Mouse (Mus musculus): Measurements from ENCODE around the gene Bbs1. TPM values are rescaled to one million over a fixed set of nuclear protein-coding genes. Genes with fewer than 3 reads are reported as not detected.
A peak's percentile ranks its signal among the peaks of the same experiment; 100 is the strongest.
"Not testable (repeated sequence)": the region's sequence is repeated elsewhere in the genome, so short reads cannot be mapped to it uniquely, and the experiment has no call there.

Gene Bbs1
- polyA plus RNA-seq (2015; fragmentation: Nextera tagmentation; extraction: Ambion mirVana), result 9.6 and 9.7 TPM in 2 replicates

- H3K27ac ChIP-seq (ENCODE audit: low read length), result peak within 1 kb of the TSS; percentile 88
- H3K9ac ChIP-seq (ENCODE audit: low read depth, low read length), result peak within 1 kb of the TSS; percentile 68
- H3K9me3 ChIP-seq (replicated peaks; ENCODE audit: control insufficient read depth, low read length, poor library complexity, severe bottlenecking), result no peaks in the 10 kb centered on the region
- H3K27me3 ChIP-seq (ENCODE audit: control insufficient read depth, insufficient read depth, low read depth, low read length), result no peaks in the 10 kb centered on the region
- 6% methylated on average over 31 of the region's 31 CpGs for WGBS
- peak within 1 kb of the TSS; percentile 76 for H3K4me3 ChIP-seq (ENCODE audit: low read depth, low read length)
- peak within 1 kb of the TSS; percentile 92 for H3K4me2 ChIP-seq (ENCODE audit: low read length)
- H3K36me3 ChIP-seq (ENCODE audit: control insufficient read depth, insufficient read depth, low read length), result peaks cover 26% of the 10 kb centered on the region
- peaks cover 12% of the 10 kb centered on the region for H3K4me1 ChIP-seq (ENCODE audit: control insufficient read depth, insufficient read depth, low read length)
- ATAC-seq, result peak; percentile 69
Observed at GRCm38 (mm10) chr19:4905979-4906794, at the start of gene Bbs1. Gene Bbs1 (minus strand): TSS chr19:4906628.

- H3K4me2 ChIP-seq (ENCODE audit: low read length); H3K9ac ChIP-seq (ENCODE audit: low read depth, low read length); H3K36me3 ChIP-seq (ENCODE audit: control insufficient read depth, insufficient read depth, low read length); H3K4me1 ChIP-seq (ENCODE audit: control insufficient read depth, insufficient read depth, low read length); H3K9me3 ChIP-seq (replicated peaks; ENCODE audit: control insufficient read depth, low read length, poor library complexity, severe bottlenecking); H3K27ac ChIP-seq (ENCODE audit: low read length); H3K27me3 ChIP-seq (ENCODE audit: control insufficient read depth, insufficient read depth, low read depth, low read length); H3K4me3 ChIP-seq (ENCODE audit: low read depth, low read length); ATAC-seq: not testable (repeated sequence)
- WGBS, result 88% methylated on average over 9 of the region's 9 CpGs
Observed at GRCm38 (mm10) chr19:4948641-4949040, 42.2 kb upstream of the Bbs1 start.

- WGBS, result 47% methylated on average over 6 of the region's 6 CpGs
- H3K4me2 ChIP-seq (ENCODE audit: low read length), result no peak overlapping the region
- no peak for ATAC-seq
- H3K9me3 ChIP-seq (replicated peaks; ENCODE audit: control insufficient read depth, low read length, poor library complexity, severe bottlenecking), result no peaks in the 10 kb centered on the region
- peaks cover 11% of the 10 kb centered on the region for H3K4me1 ChIP-seq (ENCODE audit: control insufficient read depth, insufficient read depth, low read length)
- no peak overlapping the region for H3K27ac ChIP-seq (ENCODE audit: low read length)
- no peaks in the 10 kb centered on the region for H3K36me3 ChIP-seq (ENCODE audit: control insufficient read depth, insufficient read depth, low read length)
- H3K4me3 ChIP-seq (ENCODE audit: low read depth, low read length), result no peak overlapping the region
- no peaks in the 10 kb centered on the region for H3K27me3 ChIP-seq (ENCODE audit: control insufficient read depth, insufficient read depth, low read depth, low read length)
- no peak overlapping the region for H3K9ac ChIP-seq (ENCODE audit: low read depth, low read length)
Observed at GRCm38 (mm10) chr19:4945540-4945939, 39.1 kb upstream of the Bbs1 start.

GRCm38 (mm10) chr19:4943253-4943588 is 36.8 kb upstream of the Bbs1 start:
- H3K9me3 ChIP-seq (replicated peaks; ENCODE audit: control insufficient read depth, low read length, poor library complexity, severe bottlenecking), result no peaks in the 10 kb centered on the region
- no peaks in the 10 kb centered on the region for H3K27me3 ChIP-seq (ENCODE audit: control insufficient read depth, insufficient read depth, low read depth, low read length)
- ATAC-seq, result peak; percentile 74
- H3K36me3 ChIP-seq (ENCODE audit: control insufficient read depth, insufficient read depth, low read length), result no peaks in the 10 kb centered on the region
- WGBS, result 7% methylated on average over 13 of the region's 13 CpGs
- peak overlapping the region; percentile 70 for H3K4me3 ChIP-seq (ENCODE audit: low read depth, low read length)
- peak overlapping the region; percentile 68 for H3K4me2 ChIP-seq (ENCODE audit: low read length)
- peak overlapping the region; percentile 83 for H3K9ac ChIP-seq (ENCODE audit: low read depth, low read length)
- H3K4me1 ChIP-seq (ENCODE audit: control insufficient read depth, insufficient read depth, low read length), result peaks cover 11% of the 10 kb centered on the region
- H3K27ac ChIP-seq (ENCODE audit: low read length), result peak overlapping the region; percentile 82

- ATAC-seq, result peak; percentile 94
- Histone ChIP-seq H3K4me1 (ENCODE audit: control insufficient read depth, insufficient read depth, low read length) (peaks cover 11% of the 10 kb centered on the region), H3K27me3 (ENCODE audit: control insufficient read depth, insufficient read depth, low read depth, low read length) (no peaks in the 10 kb centered on the region), H3K4me2 (ENCODE audit: low read length) (peak within 1 kb of the TSS; percentile 68), H3K9ac (ENCODE audit: low read depth, low read length) (peak within 1 kb of the TSS; percentile 83), H3K27ac (ENCODE audit: low read length) (peak within 1 kb of the TSS; percentile 82), H3K4me3 (ENCODE audit: low read depth, low read length) (peak within 1 kb of the TSS; percentile 70), H3K9me3 (replicated peaks; ENCODE audit: control insufficient read depth, low read length, poor library complexity, severe bottlenecking) (no peaks in the 10 kb centered on the region), H3K36me3 (ENCODE audit: control insufficient read depth, insufficient read depth, low read length) (peaks cover 3% of the 10 kb centered on the region; the same call in 1 of the 2 replicates)
- WGBS, result under 1% methylated on average over 54 of the region's 55 CpGs
Observed at GRCm38 (mm10) chr19:4942551-4943252, 36.3 kb upstream of the Bbs1 start, which contains the start of gene Peli3. Gene Peli3 (minus strand): TSS chr19:4943127.

- 86% methylated on average over 17 of the region's 17 CpGs for WGBS
- Histone ChIP-seq H3K4me1 (ENCODE audit: control insufficient read depth, insufficient read depth, low read length) (peaks cover 9% of the 10 kb centered on the region), H3K9me3 (replicated peaks; ENCODE audit: control insufficient read depth, low read length, poor library complexity, severe bottlenecking) (no peaks in the 10 kb centered on the region), H3K36me3 (ENCODE audit: control insufficient read depth, insufficient read depth, low read length) (peaks cover 23% of the 10 kb centered on the region; the same call in 1 of the 2 replicates), H3K4me2 (ENCODE audit: low read length) (no peak overlapping the region), H3K27me3 (ENCODE audit: control insufficient read depth, insufficient read depth, low read depth, low read length) (no peaks in the 10 kb centered on the region), H3K27ac (ENCODE audit: low read length) (no peak overlapping the region), H3K4me3 (ENCODE audit: low read depth, low read length) (no peak overlapping the region), H3K9ac (ENCODE audit: low read depth, low read length) (no peak overlapping the region)
- no peak for ATAC-seq
Observed at GRCm38 (mm10) chr19:4937444-4938310, 31.2 kb upstream of the Bbs1 start.

GRCm38 (mm10) chr19:4936896-4937295 is 30.5 kb upstream of the Bbs1 start:
- Histone ChIP-seq H3K4me3 (ENCODE audit: low read depth, low read length) (no peak overlapping the region), H3K4me2 (ENCODE audit: low read length) (no peak overlapping the region), H3K4me1 (ENCODE audit: control insufficient read depth, insufficient read depth, low read length) (peaks cover 5% of the 10 kb centered on the region), H3K36me3 (ENCODE audit: control insufficient read depth, insufficient read depth, low read length) (peaks cover 29% of the 10 kb centered on the region; the same call in 1 of the 2 replicates), H3K27ac (ENCODE audit: low read length) (no peak overlapping the region), H3K9me3 (replicated peaks; ENCODE audit: control insufficient read depth, low read length, poor library complexity, severe bottlenecking) (no peaks in the 10 kb centered on the region), H3K9ac (ENCODE audit: low read depth, low read length) (no peak overlapping the region), H3K27me3 (ENCODE audit: control insufficient read depth, insufficient read depth, low read depth, low read length) (no peaks in the 10 kb centered on the region)
- no peak for ATAC-seq
- 84% methylated on average over 2 of the region's 2 CpGs for WGBS

- WGBS, result 60% methylated on average over 5 of the region's 5 CpGs
- peak overlapping the region; percentile 77 for H3K4me2 ChIP-seq (ENCODE audit: low read length)
Observed at GRCm38 (mm10) chr19:4928781-4929180, 22.4 kb upstream of the Bbs1 start.

More at GRCm38 (mm10) chr19:4928781-4929180, 22.4 kb upstream of the Bbs1 start:
- peak; percentile 3; the same call in 1 of the 2 replicates for ATAC-seq
- H3K36me3 ChIP-seq (ENCODE audit: control insufficient read depth, insufficient read depth, low read length), result peaks cover 7% of the 10 kb centered on the region; the same call in 1 of the 2 replicates
- H3K4me1 ChIP-seq (ENCODE audit: control insufficient read depth, insufficient read depth, low read length), result peaks cover 19% of the 10 kb centered on the region
- peak overlapping the region; percentile 73 for H3K4me3 ChIP-seq (ENCODE audit: low read depth, low read length)
- H3K27me3 ChIP-seq (ENCODE audit: control insufficient read depth, insufficient read depth, low read depth, low read length), result no peaks in the 10 kb centered on the region
- H3K9ac ChIP-seq (ENCODE audit: low read depth, low read length), result peak overlapping the region; percentile 59; the same call in 1 of the 2 replicates
- no peaks in the 10 kb centered on the region for H3K9me3 ChIP-seq (replicated peaks; ENCODE audit: control insufficient read depth, low read length, poor library complexity, severe bottlenecking)
- H3K27ac ChIP-seq (ENCODE audit: low read length), result peak overlapping the region; percentile 66

Measured in midbrain, embryonic 16.5 days (tissue).